Mouse (Mus musculus) heart, adult 2 months (tissue): ENCODE measurements around the gene Rab3il1.
"Not testable (repeated sequence)": the region's sequence is repeated elsewhere in the genome, so short reads cannot be mapped to it uniquely, and the experiment has no call there.

Experiments
- CTCF ChIP-seq: fragments of 200-600 bp; IDR thresholded peaks from 2 replicates; pipeline ENCODE4 v1.8.1; 2022; ENCODE audit warnings: antibody characterized with exemption, mild to moderate bottlenecking, moderate library complexity
- EP300 ChIP-seq: fragments of 200-500 bp; IDR thresholded peaks from 2 replicates; pipeline ENCODE4 v1.6.1; 2011; ENCODE audit warnings: low read depth, low read length, control low read depth; ENCODE audit not compliant: insufficient read depth
- POLR2A ChIP-seq: fragments of 200-500 bp; IDR thresholded peaks from 2 replicates; pipeline ENCODE4 v1.6.1; 2011; ENCODE audit warnings: mild to moderate bottlenecking, low read depth, low read length, control low read depth; ENCODE audit not compliant: insufficient read depth

GRCm38 (mm10) chr19:9974853-9975252, 26.6 kb upstream of the Rab3il1 start:
- not testable (repeated sequence) for TF ChIP-seq POLR2A, CTCF, EP300
